Mouse (Mus musculus): Measurements from ENCODE around the gene Vps51. TPM values are rescaled to one million over a fixed set of nuclear protein-coding genes. Genes with fewer than 3 reads are reported as not detected.
"Not testable (repeated sequence)": the region's sequence is repeated elsewhere in the genome, so short reads cannot be mapped to it uniquely, and the experiment has no call there.

Gene Vps51
- polyA plus RNA-seq, 2 experiments from 2014 or later, result 34.1 to 34.6 TPM

GRCm38 (mm10) chr19:6047154-6047898 is 29.7 kb downstream of the Vps51 start:
- ATAC-seq, result no peak

DNA sequence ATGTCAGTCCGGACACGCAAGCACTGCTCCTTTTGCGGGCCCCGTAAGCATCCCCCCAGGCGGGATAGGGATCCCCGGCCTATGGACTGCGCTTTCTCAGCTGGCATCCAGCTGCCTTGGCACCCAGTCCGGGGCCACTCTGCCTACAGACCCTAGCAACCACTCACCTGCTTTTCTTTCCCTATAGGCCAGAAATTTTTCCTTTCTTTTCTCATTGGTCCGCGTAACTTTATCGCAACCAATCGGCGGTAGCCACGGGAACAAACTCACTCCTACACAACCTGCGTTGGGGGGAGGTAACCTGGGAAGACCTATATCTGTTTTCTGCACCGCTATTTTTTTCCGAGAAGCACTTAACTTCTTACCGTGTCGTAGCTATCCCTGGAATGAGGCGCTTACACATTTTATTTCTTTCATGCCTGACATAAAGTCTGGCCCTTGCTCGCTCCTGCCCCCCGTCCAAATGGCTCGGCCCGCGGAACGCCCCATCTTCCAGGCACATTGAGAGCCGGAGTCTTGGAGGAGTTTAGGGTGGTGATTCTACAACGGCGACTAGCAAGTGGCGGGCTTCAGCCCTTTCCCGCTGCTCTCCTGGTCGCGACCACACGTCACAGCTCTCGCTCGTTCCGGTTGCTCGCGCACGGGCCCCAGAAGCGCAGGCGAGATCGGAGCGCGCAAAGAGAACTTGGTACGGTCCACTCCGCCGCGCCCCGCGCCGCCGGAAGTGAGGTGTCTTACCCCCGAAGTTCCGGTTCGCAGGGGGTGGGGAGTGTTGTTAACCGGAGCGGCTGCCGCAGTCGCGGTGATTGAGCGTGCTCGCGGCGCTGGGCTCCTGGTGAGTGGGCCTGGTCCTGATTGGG is 30.5 kb downstream of the Vps51 start, which contains the start of gene Syvn1:
Gene Syvn1 (plus strand): TSS at position 283 of the 860 bp plus-strand sequence.
- ATAC-seq, result peak; percentile 89

- peak; percentile 33 for ATAC-seq
Observed at GRCm38 (mm10) chr19:6045366-6046293, 31.4 kb downstream of the Vps51 start.

- not testable (repeated sequence) for ATAC-seq
Observed at GRCm38 (mm10) chr19:6044102-6044501, 32.9 kb downstream of the Vps51 start.

GRCm38 (mm10) chr19:6042293-6042692 is 34.7 kb downstream of the Vps51 start:
- ATAC-seq, result no peak

DNA sequence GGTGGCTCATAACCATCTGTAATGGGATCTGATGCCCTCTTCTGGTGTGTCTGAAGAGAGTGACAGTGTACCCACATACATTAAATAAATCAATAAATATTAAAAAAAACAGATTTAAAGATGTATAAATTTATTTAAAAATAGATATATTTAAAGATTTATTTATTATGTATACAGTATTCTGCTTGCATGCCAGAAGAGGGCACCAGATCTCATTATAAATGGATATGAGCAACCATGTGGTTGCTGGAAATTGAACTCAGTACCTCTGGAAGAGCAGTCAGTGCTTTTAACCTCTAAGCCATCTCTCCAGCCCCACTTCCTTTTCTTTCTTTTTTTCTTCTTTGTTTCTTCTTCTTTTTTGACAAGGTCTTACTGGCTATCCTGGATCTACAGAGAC is 37.0 kb downstream of the Vps51 start:
- no peak for ATAC-seq

DNA sequence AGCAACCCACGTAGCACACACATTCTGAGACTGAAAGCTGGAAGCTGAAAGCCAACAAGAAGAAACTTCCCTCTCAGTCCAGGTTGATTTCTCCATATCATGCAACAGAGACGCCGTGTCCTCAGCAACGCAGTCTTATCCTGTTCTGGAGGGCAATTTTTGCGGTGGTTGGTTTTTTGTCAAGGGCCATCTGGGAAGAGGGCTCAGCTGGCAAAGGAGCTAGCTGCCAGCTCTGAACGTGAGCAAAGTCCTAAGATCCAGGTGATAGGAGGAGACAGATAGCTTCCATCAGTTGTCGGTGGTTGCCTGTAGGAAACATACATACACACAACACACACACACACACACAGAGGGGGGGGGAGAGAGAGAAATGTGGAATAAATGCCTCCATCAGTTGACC is 38.7 kb downstream of the Vps51 start:
- no peak for ATAC-seq

DNA sequence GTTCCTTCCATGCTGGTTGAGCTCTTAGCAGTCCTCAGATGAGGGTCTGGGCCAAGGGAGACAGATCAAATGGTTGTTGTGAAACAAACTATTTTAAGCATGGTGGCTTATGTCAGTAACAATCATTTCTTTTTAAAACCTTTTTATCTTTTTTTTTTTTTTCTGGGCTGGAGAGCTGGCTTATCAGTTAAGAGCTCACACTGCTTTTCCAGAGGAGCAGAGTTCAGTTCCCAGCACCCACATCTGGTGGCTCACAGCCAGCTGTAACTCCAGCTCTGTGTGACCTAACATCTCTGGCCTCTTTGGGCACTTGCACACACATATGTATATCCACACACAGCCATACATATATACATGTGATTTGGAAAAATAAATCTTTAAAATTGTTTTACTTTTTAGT is 39.3 kb downstream of the Vps51 start:
- ATAC-seq, result no peak

DNA sequence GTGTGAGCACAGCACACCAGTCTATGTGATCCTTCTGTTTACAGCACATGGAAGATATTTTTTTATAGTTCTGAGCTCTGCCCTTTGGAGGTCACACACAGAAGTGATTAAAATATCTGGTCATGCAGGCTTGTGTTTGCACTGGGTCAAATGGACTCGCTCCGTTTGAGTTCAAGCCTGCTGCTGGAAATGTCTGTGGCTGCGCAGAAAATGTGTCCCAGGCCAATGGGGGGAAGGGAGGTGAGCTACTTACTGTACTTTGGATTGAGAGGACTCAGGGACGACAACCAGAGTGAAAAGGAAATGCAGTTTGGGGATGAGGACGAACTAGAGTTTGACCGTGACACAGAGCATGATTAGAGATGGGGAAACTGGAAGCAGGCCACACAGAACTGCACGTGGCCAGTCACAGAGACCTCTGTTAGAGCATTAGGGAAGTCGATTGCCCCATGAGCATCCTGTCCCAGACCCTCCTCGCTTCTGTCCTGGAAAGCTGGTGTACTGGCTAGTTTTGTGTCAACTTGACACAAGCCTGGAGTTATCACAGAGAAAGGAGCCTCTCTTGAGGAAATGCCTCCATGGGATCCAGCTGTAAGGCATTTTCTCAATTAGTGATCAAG is 41.0 kb downstream of the Vps51 start:
- no peak for ATAC-seq

GRCm38 (mm10) chr19:6030520-6031280 is 46.3 kb downstream of the Vps51 start:
- no peak for ATAC-seq

DNA sequence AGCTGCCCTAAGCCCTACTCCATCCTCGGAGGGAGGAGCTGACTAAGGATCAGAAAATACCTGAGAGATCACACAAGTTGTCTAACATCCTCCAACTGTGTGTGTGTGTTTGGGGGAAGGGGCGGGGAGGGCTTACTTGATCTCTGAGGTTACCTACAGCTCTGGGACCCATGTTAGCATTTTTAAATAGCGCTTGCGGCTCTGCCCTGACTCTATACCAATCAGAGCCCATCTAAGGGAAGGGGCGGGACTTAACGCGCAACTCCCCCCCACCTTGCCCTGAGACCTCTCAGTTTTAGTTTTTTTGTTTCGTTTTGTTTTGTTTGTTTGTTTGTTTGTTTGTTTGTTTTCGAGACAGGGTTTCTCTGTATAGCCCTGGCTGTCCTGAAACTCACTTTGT is 47.6 kb downstream of the Vps51 start:
- ATAC-seq, result no peak

DNA sequence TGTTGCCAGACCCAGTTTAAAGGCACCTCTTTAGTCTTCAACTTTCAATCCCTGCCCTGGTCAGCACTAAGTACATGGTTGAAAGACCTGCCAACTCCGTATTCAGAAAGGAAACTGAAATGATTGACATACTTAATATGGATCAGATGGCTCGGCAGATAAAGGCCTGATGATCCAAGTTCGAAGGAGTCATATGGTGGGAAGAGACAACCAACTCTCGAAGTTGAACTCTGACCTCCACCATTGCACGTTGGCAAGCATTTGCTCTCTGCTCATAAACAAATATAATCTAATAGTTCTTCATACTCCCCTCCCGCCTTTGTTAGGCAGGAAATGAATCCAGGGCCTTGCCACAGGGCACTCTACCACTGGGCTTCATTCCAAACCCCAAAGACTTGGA is 48.0 kb downstream of the Vps51 start:
- ATAC-seq, result no peak

DNA sequence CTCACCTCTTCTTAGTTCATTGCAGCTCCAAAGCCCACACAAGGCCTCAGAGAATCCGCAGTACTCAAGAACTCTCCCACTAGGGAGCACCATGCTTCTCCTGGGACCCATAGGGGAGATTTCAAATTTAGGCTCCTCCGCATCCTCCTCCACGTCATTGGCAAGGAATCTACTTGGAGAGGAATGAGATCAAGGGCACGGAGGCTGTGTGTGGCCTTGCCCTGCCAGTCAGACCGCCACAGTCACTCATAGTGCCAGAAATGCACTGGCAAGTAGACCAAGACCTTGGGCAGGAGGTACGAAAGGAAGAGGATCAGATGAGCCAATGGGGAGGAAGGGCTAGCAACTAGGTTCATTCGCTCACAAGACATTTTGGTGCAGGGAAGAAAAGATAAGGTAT is 53.1 kb downstream of the Vps51 start:
- ATAC-seq, result no peak

DNA sequence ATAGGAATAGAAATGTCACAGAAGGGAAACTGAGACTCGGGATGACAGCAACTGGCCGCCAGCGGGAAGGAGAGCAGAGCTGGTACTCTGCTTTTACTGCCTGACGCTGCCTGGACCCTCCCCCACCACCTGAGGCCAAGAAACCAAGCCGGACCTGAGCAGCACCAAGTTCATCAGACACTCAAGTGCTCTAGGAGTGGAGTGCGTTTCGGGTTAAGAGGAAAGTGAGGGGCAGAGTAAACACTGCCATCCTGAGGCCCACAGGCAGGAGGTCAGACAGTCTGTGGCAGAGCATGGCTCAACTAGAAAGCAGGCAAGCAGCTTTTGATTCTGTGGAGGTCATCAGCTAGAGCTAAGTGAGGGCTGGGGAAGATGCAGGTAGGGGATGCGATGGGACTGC is 54.0 kb downstream of the Vps51 start:
- ATAC-seq, result no peak

DNA sequence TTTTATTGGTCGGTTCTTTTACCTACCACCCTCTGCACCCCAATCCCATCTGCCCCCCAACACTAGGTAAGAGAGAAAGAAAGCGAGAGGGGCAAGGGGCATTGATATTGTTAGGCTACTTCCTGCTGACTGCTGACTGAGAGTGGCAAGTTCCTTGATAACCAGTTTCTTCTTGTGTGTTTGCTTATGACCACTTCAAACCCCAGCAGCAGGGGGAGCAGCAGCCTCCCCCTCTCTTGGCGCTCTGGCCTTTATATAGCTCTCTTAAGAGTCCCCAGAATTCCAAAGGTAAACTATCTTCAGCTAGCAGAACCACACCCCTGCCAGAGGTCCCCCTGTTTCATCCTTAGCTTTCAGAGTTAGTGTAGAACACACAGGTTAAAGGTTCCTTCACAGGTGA is 56.8 kb downstream of the Vps51 start:
- no peak for ATAC-seq

DNA sequence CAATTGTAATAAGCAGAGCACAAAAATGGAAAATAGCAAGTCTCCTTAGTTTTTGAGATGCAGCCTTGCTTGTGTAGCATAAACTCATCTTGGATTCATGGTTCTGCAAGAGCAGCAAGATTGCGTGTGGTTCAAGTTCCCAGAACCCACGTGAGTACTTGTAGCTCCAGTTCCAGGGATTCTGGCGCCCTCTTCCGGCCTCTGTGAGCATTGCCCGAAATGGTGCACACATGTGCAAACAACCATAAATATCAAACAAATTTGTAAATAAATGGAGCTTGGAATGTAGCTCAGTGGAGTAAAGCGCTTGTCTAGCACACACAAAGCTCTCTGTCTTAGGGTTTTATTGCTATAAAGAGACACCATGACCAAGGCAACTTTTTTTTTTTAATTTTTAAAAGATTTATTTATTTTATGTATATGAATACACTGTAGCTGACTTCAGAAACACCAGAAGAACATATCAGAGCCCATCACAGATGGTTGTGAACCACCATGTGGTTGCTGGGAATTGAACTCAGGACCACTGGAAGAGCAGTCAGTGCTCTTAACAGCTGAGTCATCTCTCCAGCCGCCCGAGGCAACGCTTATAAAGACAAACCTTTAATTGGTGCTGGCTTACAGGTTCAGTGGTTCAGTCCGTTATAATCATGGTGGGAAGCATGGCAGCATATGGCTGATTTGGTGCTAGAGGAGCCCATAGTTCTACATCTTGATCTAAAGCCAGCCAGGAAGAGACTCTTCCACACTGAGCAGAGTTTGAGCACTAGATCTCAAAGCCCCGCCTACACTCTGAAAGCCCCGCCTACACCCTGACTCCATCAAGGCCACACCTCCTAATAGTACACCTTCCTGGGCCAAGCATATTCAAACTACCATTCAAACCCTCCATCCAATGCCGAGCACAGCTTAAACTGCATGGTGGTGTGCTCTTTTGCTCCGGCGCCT is 58.6 kb downstream of the Vps51 start:
- ATAC-seq, result peak; percentile 19
